Mouse (Mus musculus): ENCODE results near the gene Megf11. TPM values are rescaled to one million over a fixed set of nuclear protein-coding genes. Genes with fewer than 3 reads are reported as not detected.

Megf11 gene
- polyA plus RNA-seq, 1 experiment from 2014 or later = 9.4 TPM

- Histone ChIP-seq H3K36me3 (no peaks in the 10 kb centered on the region), H3K27me3 (no peaks in the 10 kb centered on the region), H3K4me3 (replicated peaks) (no peak overlapping the region), H3K9ac (replicated peaks) (no peak overlapping the region), H3K9me3 (no peaks in the 10 kb centered on the region), H3K4me2 (replicated peaks) (no peak overlapping the region), H3K27ac (no peak overlapping the region), H3K4me1 (replicated peaks) (no peaks in the 10 kb centered on the region)
- WGBS = 92% methylated on average over 7 of the region's 7 CpGs
- ATAC-seq = no peak
Measured at GRCm38 (mm10) chr9:64355627-64356026, 29.8 kb upstream of the Megf11 start.

DNA sequence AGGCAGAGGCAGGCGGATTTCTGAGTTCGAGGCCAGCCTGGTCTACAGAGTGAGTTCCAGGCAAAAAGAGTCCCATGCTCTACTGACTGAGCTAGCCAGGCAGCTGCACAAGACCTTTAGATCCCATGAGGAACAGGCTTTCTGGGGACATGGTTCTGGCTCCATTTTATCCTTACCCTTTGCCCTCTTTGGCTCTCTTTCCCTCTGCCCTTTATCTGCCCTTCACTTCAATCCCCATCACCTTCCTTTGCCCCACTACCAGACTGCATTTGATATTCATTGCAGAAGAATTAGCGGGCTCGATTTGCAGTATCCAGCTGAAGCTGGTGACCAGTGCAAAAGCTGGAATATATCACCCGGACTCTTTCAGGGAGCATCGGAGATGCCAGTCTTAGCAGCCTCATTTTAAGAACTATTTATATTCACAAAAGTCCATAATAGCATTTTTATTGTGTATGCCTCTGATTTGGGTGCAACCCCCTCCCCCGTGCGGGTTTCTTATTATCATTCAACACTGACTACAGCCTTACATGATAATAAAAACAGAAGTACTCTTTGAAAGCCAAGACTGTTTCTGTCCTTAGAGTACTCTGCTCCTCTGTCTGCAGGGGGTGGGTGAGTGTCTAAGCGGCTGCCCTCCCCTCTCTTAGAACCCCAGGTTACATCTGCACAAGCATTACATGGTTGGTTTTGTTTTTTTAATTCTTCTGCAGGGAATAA lies 24.0 kb upstream of the Megf11 start:
- no peak overlapping the region for H3K27ac ChIP-seq
- no peaks in the 10 kb centered on the region for H3K36me3 ChIP-seq
- H3K9ac ChIP-seq (replicated peaks) = no peak overlapping the region
- no peak overlapping the region for H3K4me3 ChIP-seq (replicated peaks)
- no peak for ATAC-seq
- H3K27me3 ChIP-seq = no peaks in the 10 kb centered on the region
- no peak overlapping the region for H3K4me2 ChIP-seq (replicated peaks)
- WGBS = 93% methylated on average over 9 of the region's 9 CpGs
- H3K9me3 ChIP-seq = no peaks in the 10 kb centered on the region
- no peaks in the 10 kb centered on the region for H3K4me1 ChIP-seq (replicated peaks)

DNA sequence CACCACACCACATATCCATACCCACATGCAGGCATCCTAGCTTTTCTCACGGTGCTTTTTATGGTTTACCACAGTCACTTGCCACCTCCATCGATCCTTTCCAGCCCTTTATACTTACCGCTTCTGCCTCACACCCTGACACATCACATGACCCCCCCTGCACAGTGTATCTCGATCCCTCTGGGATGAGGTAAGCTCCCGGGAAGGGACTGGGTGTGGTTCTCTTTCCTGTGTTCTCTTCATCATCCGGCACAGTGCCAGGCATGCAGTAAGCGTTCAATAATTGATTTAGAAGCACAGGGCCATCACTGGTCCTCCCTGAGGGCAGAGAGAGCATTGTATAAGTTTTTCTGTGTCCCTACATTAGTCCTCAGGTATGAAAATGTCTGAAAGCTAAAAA lies 15.6 kb upstream of the Megf11 start:
- H3K4me3 ChIP-seq (replicated peaks) = no peak overlapping the region
- H3K4me2 ChIP-seq (replicated peaks) = no peak overlapping the region
- no peaks in the 10 kb centered on the region for H3K27me3 ChIP-seq
- H3K9ac ChIP-seq (replicated peaks) = no peak overlapping the region
- no peak overlapping the region for H3K27ac ChIP-seq
- H3K4me1 ChIP-seq (replicated peaks) = peaks cover 5% of the 10 kb centered on the region; the same call in 1 of the 2 replicates
- no peak for ATAC-seq
- no peaks in the 10 kb centered on the region for H3K36me3 ChIP-seq
- no peaks in the 10 kb centered on the region for H3K9me3 ChIP-seq
- WGBS = 72% methylated on average over 7 of the region's 7 CpGs

DNA sequence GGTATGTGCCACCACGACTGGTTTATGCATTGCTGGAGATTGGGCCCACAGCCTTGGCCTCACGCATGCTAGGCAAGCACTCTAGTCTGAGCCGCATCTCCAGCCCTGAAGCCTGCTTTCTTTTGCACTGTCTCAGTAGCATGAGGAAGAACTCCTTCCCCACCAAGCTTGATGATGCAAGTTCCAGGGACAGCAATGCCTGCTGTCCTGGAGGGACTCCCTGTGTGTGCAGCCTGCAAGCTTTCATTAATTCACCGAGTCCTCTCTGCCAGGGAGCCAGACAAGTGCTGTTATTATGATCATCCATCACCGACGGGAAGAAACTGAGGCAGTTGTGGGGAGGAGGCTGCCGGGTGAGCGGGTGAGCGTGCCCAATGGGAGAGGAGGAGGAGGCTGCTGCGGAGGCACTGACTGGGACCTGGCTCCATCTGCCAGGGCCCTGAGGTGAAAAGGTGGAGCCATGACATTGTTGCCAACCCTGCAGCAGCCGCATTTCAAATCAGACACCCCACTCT lies 14.1 kb upstream of the Megf11 start:
- Histone ChIP-seq H3K4me3 (replicated peaks) (no peak overlapping the region), H3K4me1 (replicated peaks) (peaks cover 5% of the 10 kb centered on the region; the same call in 1 of the 2 replicates), H3K36me3 (no peaks in the 10 kb centered on the region), H3K9ac (replicated peaks) (no peak overlapping the region), H3K27me3 (no peaks in the 10 kb centered on the region), H3K4me2 (replicated peaks) (no peak overlapping the region), H3K9me3 (no peaks in the 10 kb centered on the region), H3K27ac (no peak overlapping the region)
- ATAC-seq = no peak
- WGBS = 40% methylated on average over 11 of the region's 11 CpGs

- no peaks in the 10 kb centered on the region for H3K36me3 ChIP-seq
- H3K9me3 ChIP-seq = 0 out of 2 replicates have a peak, but pooled peaks cover 4% of the 10 kb centered on the region
- no peak overlapping the region for H3K4me2 ChIP-seq (replicated peaks)
- H3K9ac ChIP-seq (replicated peaks) = no peak overlapping the region
- no peak overlapping the region for H3K27ac ChIP-seq
- H3K4me3 ChIP-seq (replicated peaks) = no peak overlapping the region
- no peak for ATAC-seq
- 89% methylated on average over 2 of the region's 2 CpGs for WGBS
- peaks cover 3% of the 10 kb centered on the region; the same call in 1 of the 2 replicates for H3K4me1 ChIP-seq (replicated peaks)
- H3K27me3 ChIP-seq = peaks cover 6% of the 10 kb centered on the region; the same call in 1 of the 2 replicates
Measured at GRCm38 (mm10) chr9:64376380-64376779, 9.0 kb upstream of the Megf11 start.

DNA sequence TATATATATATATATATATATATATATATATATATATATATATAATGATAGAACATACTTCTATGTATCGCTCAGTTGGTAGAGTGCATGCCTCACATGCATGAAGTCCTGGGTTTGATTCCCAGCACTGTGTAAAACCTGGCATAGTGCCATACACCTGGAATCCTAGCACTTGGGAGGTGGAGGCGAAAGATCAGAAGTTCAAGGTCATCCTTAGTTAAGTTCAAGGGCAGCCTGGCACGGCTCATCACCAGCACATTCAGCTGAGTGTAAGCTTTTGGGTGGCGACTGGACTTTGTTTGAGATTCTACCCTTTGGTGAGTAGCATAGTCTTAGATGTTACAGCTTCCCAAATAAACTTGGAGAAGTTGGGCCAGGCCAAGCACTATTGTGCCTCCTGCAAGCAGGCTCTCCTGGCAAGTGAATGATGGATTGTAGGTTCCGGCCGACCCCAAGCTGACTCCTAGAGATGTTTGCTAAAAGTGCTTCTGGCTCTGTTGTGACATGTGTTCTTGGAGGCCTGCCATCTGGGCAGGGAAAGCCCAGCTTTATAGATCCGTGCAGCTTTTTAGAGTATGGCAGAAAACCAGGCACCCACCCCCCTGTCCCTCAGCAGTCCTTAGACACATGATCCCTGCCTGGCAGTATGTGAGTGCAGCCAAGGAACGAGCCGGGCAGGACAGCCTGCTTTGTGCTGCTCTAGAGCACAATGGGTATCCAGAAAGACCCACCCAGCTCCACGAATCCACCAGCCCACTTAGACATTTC lies 2.2 kb upstream of the Megf11 start:
- Histone ChIP-seq H3K27ac (no peak overlapping the region), H3K36me3 (no peaks in the 10 kb centered on the region), H3K9me3 (0 out of 2 replicates have a peak, but pooled peaks cover 4% of the 10 kb centered on the region), H3K4me1 (replicated peaks) (peaks cover 26% of the 10 kb centered on the region), H3K4me2 (replicated peaks) (no peak overlapping the region), H3K9ac (replicated peaks) (no peak overlapping the region), H3K4me3 (replicated peaks) (no peak overlapping the region), H3K27me3 (peaks cover 51% of the 10 kb centered on the region)
- ATAC-seq = no peak
- WGBS = 60% methylated on average over 10 of the region's 10 CpGs

GRCm38 (mm10) chr9:64386466-64387211 lies 1.2 kb downstream of the Megf11 start:
- Histone ChIP-seq H3K27me3 (peaks cover 73% of the 10 kb centered on the region), H3K4me1 (replicated peaks) (peaks cover 32% of the 10 kb centered on the region), H3K9ac (replicated peaks) (peak overlapping the region; percentile 77), H3K4me3 (replicated peaks) (peak overlapping the region; percentile 67), H3K27ac (no peak overlapping the region), H3K36me3 (no peaks in the 10 kb centered on the region), H3K4me2 (replicated peaks) (peak overlapping the region; percentile 99), H3K9me3 (no peaks in the 10 kb centered on the region)
- under 1% methylated on average over 45 of the region's 45 CpGs for WGBS
- ATAC-seq = no peak

- Histone ChIP-seq H3K9ac (replicated peaks) (no peak overlapping the region), H3K36me3 (no peaks in the 10 kb centered on the region), H3K4me1 (replicated peaks) (peaks cover 35% of the 10 kb centered on the region), H3K4me2 (replicated peaks) (no peak overlapping the region), H3K4me3 (replicated peaks) (no peak overlapping the region), H3K9me3 (no peaks in the 10 kb centered on the region), H3K27me3 (peaks cover 60% of the 10 kb centered on the region), H3K27ac (no peak overlapping the region)
- 70% methylated on average over 7 of the region's 7 CpGs for WGBS
- ATAC-seq = no peak
Measured at GRCm38 (mm10) chr9:64389576-64390292, 4.3 kb downstream of the Megf11 start.

DNA sequence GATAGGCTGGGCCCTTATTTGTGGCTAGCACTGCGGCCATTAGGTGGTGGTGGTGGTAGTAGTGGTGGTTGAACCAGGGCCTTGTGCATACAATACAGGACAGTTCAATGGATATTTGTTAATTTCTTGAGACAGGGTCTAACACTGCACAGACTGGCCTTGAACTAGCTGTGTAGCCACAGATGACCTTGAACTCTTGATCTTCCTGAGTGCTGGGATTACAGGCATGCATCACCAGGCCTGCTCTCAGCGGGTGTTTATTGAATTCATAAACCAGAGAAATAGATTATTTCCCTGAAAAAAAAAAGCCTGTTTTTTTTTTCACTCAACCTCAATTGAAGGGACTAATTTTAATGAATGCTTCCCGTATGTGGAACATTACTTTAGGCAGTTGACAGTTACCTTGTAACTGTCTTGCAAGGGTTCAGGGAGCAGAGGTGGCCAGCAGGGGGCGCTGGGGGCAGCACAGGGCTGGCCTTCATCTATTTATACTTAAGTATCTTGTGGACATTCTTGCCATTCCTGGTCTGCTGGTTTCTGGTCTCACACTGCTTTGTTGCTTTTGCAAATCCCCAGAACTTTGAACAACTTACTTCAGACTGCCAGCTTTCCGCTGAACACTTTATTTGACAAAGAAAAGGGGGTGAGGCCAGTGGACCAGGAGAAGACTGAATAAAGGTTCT lies 8.6 kb downstream of the Megf11 start:
- Histone ChIP-seq H3K4me2 (replicated peaks) (no peak overlapping the region), H3K27ac (no peak overlapping the region), H3K9me3 (no peaks in the 10 kb centered on the region), H3K4me1 (replicated peaks) (peaks cover 32% of the 10 kb centered on the region), H3K36me3 (no peaks in the 10 kb centered on the region), H3K4me3 (replicated peaks) (no peak overlapping the region), H3K27me3 (peaks cover 21% of the 10 kb centered on the region; the same call in 1 of the 2 replicates), H3K9ac (replicated peaks) (no peak overlapping the region)
- ATAC-seq = no peak
- WGBS = 40% methylated on average over 5 of the region's 5 CpGs

- H3K27me3 ChIP-seq = peaks cover 17% of the 10 kb centered on the region; the same call in 1 of the 2 replicates
- no peak overlapping the region for H3K9ac ChIP-seq (replicated peaks)
- no peak overlapping the region for H3K4me3 ChIP-seq (replicated peaks)
- H3K9me3 ChIP-seq = no peaks in the 10 kb centered on the region
- H3K4me2 ChIP-seq (replicated peaks) = no peak overlapping the region
- ATAC-seq = no peak
- peaks cover 34% of the 10 kb centered on the region for H3K4me1 ChIP-seq (replicated peaks)
- 56% methylated on average over 7 of the region's 7 CpGs for WGBS
- H3K36me3 ChIP-seq = no peaks in the 10 kb centered on the region
- H3K27ac ChIP-seq = peak overlapping the region; percentile 44; the same call in 1 of the 2 replicates
Measured at GRCm38 (mm10) chr9:64395238-64395920, 10.0 kb downstream of the Megf11 start.

Data from midbrain, embryonic 13.5 days (tissue).